Mouse (Mus musculus) left cerebral cortex, adult 18-20 months (tissue): ENCODE measurements around the gene Golt1a. TPM values are rescaled to one million over a fixed set of nuclear protein-coding genes. Genes with fewer than 3 reads are reported as not detected.
"Not testable (repeated sequence)": the region's sequence is repeated elsewhere in the genome, so short reads cannot be mapped to it uniquely, and the experiment has no call there.

Experiments
- DNase-seq, 2 experiments: peaks; one replicate each; pipeline ENCODE4 v3.0.0; 2021 to 2022; ENCODE audit warnings: low spot score in 2 of 2, mixed read lengths in 1 of 2
- total RNA-seq, 2 experiments: library from RNA; stranded (reverse); gene quantifications; 2 replicates each; pipeline ENCODE4 v1.2.3; 2021

Golt1a gene
- total RNA-seq, 2 experiments from 2014 or later: 1.1 TPM; not detected in 1

- peak; percentile 27 to 67 for DNase-seq
These were observed 10.8 kb upstream of the Golt1a start for GRCm38 (mm10) chr1:133298816-133299215.

DNA sequence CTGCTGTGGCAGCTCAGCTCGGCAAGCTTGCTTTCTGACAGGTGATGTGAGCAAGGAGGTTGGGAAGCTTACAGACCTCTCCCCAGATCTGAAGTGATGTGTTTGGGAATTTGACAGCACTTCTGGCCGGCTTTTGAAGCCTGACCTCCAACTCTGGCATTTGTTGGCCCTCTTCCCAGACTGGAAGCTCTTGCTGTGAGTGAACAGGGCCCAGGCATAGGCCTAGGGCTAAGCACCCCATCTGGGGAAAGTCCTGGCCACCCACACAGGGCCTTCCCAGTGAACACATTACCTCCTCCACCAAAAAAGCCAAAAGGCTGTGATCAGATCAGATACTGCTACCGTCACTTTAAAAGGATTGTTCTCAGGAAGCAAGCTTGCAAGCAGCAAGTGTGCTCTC is 7.1 kb upstream of the Golt1a start:
- DNase-seq: no peak

DNA sequence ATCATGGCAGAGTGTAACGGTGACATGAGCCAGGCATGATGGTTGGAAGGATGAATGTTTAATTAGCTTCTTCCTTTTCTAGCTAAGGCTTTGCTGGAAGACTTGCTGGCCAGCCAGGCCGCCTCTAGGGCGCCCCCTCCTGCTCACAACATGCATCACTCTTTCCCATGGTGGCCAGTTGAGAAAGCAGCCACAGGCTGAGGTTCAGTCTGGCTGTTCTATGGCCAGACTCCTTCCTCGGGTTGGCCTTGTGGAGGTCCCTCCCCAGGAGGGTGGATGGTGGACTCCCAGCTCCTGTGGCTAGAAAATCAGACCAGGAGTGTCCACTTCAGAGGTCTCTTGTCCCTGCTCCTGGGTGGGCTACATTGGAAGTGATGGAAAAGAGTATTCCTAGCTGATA is 2.8 kb upstream of the Golt1a start:
- peak; percentile 81 to 85 for DNase-seq

DNA sequence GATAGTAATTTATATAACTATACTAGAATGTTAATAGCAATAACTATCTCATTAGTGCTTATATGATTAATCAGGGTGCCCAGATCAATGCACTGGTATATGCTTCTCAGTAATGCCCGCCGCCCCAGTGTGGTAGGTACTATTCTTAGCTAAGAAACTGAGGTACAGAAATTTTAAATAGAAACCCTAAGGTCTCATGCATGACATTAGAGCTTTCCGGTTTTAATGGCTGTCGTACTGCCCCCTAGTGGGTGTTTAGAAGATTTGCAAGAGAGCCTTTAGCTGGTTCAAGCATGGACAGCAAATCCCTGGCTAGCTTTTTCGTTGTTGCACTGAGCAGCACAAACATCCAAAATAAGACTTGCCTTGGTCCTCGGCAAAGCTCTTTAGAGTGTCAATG is 2.3 kb upstream of the Golt1a start:
- DNase-seq: peak in 1 of 2 experiments; percentile 37

- DNase-seq: no peak
These were observed 1.6 kb downstream of the Golt1a start for GRCm38 (mm10) chr1:133311240-133311639.

GRCm38 (mm10) chr1:133311946-133312345 is 2.3 kb downstream of the Golt1a start:
- DNase-seq: peak; percentile 69 to 82

DNA sequence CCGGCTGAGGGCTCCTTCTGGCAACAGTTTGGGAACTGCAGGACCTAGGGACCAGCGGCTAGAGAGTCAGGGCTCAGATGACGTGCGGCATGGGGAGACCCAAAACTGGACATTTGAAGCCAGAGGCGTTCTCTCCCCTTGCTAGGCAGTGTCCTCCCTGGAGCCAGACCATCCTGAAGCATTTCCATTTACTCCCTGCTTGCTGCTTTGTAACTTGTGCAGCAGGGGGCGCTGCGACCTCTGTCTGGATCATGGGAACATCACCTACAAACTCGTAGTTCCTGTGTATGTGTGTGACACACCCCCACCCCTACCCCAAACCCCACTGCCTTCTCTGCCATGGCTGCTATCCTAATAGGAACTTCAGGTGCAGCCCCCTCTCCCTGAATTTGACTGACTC is 4.8 kb downstream of the Golt1a start:
- peak; percentile 70 to 75 for DNase-seq

- DNase-seq: no peak
These were observed 6.2 kb downstream of the Golt1a start for GRCm38 (mm10) chr1:133315775-133316174.

DNA sequence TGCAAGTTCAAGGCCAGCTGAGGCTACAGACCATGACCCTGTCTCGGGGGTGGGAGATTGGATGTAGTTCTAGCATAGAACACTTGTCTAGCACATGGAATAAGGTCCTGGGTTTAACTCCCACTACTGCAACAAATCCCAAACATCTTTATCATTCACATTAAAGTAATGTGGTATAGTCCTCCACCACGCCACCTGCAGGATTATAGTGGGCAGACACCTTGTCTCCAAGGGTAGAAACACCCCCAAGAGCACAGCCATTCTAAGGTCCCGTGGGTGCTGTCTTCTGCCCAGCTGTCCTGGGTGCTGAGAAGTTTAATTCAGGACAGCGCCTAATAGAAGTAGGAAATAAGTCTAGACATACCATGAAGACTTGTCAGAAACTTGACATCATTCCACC is 7.0 kb downstream of the Golt1a start:
- no peak for DNase-seq

GRCm38 (mm10) chr1:133317149-133317548 is 7.5 kb downstream of the Golt1a start:
- DNase-seq: no peak

DNA sequence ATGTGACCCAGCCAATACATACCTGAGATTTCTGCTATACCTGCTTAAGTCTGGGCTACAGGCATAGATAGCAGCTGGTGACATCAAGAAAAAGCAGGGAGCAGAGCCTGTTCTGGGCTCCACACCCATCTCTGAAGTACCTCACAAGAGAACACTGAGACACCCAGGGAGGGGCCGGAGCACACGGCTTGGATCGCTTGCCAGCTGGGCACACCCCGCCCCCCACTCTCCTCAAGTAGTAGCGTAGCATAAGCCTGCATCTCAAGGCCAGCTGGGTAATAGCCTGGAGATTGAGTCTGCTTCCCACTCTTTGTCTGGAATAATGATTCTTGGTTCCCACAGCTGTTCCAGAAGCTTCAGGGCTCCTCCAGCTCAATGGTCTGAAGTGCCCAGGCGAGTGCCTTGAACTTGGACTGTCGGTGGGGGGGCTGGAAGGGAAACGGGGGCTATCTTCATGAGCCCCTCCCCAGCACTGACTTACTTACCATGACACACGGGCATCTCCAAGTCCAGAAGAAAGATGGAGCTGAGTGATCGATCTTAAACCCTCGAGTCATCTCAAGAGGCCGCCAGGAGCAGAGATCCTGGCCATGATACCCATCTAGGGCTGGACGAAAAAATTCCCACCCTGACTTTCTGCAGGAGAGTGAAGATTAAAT is 11.8 kb downstream of the Golt1a start, which contains the start of gene Kiss1:
Gene Kiss1 (plus strand): TSS at position 609 of the 659 bp plus-strand sequence.
- no peak for DNase-seq

DNA sequence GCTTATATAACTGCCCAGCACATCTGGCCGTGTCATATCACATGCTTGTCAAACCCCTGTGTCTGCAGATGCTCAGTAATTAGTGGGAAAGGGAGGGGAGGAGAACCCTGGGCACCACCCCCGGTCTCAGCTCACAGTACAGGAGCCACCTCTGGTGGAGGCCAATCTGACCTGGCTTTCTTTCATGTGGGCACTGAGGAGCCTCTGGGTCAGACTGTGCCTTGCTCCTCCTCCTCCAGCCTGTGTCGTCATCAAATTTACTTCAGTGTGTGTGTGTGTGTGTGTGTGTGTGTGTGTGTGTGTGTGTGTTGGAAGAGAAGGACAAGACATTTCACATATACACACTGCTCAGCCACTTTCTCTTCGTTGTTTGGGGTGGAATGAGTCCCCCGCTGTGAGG is 13.7 kb downstream of the Golt1a start:
- DNase-seq: no peak

DNA sequence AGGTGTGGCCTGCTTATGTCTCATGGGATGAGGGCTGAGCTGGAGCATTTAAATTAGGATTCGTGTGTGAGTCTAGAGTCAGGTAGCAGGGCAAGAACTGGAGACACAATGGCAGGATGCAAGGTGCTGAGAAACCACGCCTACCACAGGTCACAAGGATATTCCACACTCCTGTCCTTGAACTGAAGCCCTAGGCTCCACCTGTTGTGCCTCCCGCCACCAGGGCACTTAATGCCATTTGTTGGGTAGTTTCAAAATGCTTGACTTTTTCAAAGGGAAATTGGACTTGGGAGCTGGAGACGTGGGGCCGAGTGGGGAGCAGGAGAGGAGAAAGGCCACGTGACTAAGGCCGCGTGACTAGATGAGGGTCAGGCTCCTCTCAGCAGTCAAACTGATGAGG is 16.4 kb downstream of the Golt1a start:
- DNase-seq: no peak

DNA sequence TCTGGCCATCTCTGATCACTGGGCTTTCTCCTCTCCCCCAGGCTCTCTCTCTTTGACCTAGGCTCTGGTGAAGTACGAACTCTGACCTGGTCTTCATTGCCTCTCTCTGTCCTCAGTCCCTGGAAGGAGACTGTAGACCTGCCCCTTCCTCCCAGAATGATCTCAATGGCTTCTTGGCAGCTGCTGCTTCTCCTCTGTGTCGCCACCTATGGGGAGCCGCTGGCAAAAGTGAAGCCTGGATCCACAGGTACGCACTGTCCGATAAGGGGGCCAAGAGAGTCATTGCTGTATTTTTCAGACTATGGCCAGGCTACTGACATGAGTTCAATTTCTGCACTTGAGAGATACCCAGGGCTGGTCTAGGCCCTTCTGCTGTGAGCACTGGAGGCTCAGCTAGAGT is 17.5 kb downstream of the Golt1a start:
- no peak for DNase-seq

DNA sequence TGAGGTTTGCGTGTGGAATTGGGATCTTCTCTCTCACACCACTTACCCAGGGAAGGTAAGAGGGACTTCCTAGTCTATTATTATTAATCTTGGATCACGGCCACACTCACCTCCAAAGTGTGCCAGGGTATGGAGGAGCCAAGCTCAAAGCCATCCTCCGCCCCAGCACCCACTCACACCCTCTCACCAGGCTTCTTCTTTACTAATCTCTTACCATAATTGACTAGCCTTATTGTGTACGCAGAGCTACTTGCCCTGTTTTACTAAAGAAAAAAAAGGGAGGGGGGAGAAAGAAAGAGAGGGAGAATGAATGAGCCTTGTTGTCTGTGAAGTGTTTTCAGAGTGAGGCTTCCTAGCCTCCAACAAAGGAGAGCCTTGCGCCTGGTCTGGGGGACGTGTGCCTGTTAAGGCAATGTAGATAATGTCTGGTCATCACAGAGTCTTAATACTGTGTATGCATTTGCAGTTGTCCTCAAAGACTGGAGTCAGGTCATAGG is 18.7 kb downstream of the Golt1a start:
- DNase-seq: no peak

DNA sequence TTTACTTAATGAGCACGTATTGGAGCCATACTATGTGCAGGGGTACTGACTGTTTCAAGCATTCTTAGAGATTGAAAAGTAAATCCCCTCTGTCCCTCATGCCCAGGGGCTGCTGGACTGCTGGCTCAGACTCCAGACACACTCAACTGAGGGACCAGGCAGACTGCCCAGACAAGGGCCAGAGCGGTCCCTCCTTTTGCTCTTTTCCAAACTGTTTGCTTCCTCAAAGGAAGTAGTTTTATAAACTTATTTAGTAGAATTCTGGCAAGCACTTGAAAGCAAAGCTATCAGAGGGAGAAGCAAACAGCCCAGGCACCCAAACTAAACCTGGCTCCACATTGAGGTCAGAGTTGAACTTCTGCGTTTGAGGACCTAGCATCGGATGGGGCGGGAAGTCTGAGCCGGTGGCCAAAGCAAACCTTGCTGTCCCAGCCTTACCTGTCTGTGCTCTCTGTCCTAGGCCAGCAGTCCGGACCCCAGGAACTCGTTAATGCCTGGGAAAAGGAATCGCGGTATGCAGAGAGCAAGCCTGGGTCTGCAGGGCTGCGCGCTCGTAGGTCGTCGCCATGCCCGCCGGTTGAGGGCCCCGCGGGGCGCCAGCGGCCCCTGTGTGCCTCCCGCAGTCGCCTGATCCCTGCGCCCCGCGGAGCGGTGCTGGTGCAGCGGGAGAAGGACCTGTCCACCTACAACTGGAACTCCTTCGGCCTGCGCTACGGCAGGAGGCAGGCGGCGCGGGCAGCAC is 19.5 kb downstream of the Golt1a start:
- no peak for DNase-seq

DNA sequence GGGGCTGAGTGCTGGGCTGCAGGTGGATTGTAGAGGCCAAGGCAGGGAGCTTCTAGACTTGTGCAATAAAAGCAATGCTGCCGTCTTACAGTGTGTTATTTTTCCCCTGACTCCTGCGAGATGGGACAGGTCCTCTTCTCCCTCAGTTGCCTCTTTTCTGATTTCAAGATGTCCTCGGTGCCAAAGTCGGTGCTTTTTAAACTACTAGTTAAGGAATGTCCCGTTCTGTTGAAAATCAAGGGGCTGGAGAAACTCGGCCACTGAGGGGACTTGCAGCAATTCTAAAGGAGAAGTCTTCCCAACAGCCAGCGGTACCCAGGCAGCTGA is 20.0 kb downstream of the Golt1a start:
- no peak for DNase-seq

GRCm38 (mm10) chr1:133331142-133331541 is 21.5 kb downstream of the Golt1a start:
- no peak for DNase-seq

GRCm38 (mm10) chr1:133332656-133333430 is 23.2 kb downstream of the Golt1a start:
- peak in 1 of 2 experiments; percentile 38 for DNase-seq

GRCm38 (mm10) chr1:133333937-133334336 is 24.3 kb downstream of the Golt1a start:
- DNase-seq: no peak

GRCm38 (mm10) chr1:133340403-133340802 is 30.8 kb downstream of the Golt1a start:
- DNase-seq: not testable (repeated sequence)

GRCm38 (mm10) chr1:133344357-133344756 is 34.8 kb downstream of the Golt1a start:
- no peak for DNase-seq
